Mouse (Mus musculus) midbrain, embryonic 15.5 days (tissue): ENCODE measurements around the gene 1110051M20Rik. TPM values are rescaled to one million over a fixed set of nuclear protein-coding genes. Genes with fewer than 3 reads are reported as not detected.
"Not testable (repeated sequence)": the region's sequence is repeated elsewhere in the genome, so short reads cannot be mapped to it uniquely, and the experiment has no call there.

Experiments
- ATAC-seq: fragments of 200-750 bp; cut with Nextera tagmentation; replicated peaks from 2 replicates; pipeline ENCODE4 v1.8.0; 2017; ENCODE audit warnings: moderate TSS enrichment
- H3K27ac ChIP-seq: fragments of 300-500 bp; sonication (generic); 2 replicates; pipeline ENCODE4 v1.5.1; 2015; ENCODE audit warnings: mild to moderate bottlenecking, inconsistent platforms
- H3K27me3 ChIP-seq: fragments of 300-500 bp; sonication (generic); replicated peaks from 2 replicates; pipeline ENCODE4 v1.6.1; 2015; ENCODE audit warnings: inconsistent platforms
- H3K36me3 ChIP-seq: fragments of 300-500 bp; sonication (generic); replicated peaks from 2 replicates; pipeline ENCODE4 v1.6.1; 2015; ENCODE audit warnings: inconsistent platforms
- H3K4me1 ChIP-seq: fragments of 300-500 bp; sonication (generic); 2 replicates; pipeline ENCODE4 v1.6.1; 2015; ENCODE audit warnings: inconsistent platforms
- H3K4me2 ChIP-seq: fragments of 300-500 bp; sonication (generic); 2 replicates; pipeline ENCODE4 v1.6.1; 2015; ENCODE audit warnings: inconsistent platforms, mild to moderate bottlenecking, moderate library complexity
- H3K4me3 ChIP-seq: fragments of 300-500 bp; sonication (generic); 2 replicates; pipeline ENCODE4 v1.5.1; 2015; ENCODE audit warnings: mild to moderate bottlenecking, inconsistent platforms
- H3K9ac ChIP-seq: fragments of 300-500 bp; sonication (generic); 2 replicates; pipeline ENCODE4 v1.6.1; 2015; ENCODE audit warnings: mild to moderate bottlenecking, inconsistent platforms
- H3K9me3 ChIP-seq: fragments of 300-500 bp; sonication (generic); 2 replicates; pipeline ENCODE4 v1.6.1; 2016; ENCODE audit warnings: inconsistent platforms
- WGBS: fragments of 180-500 bp; shearing (Covaris S2); methylation state at CpG from one replicate; pipeline ENCODE4 v1.1.7; 2015; ENCODE audit warnings: mixed read lengths; 5-methylcytosine and 5-hydroxymethylcytosine counted together
- microRNA-seq: library from miRNA; unstranded; fragments of <30 nt; microRNA quantifications from one replicate; pipeline ENCODE4, GENCODE M21; 2016
- polyA plus RNA-seq: library from polyadenylated mRNA; unstranded; fragments of >200 nt; fragmentation: Nextera tagmentation; extraction: Ambion mirVana; gene quantifications from 2 replicates; pipeline ENCODE4 v1.2.1, GENCODE M21; 2015

1110051M20Rik gene
- polyA plus RNA-seq, 1 experiment from 2014 or later, result 179 TPM

- no peak overlapping the region for H3K4me3 ChIP-seq
- H3K27ac ChIP-seq, result no peak overlapping the region
- H3K36me3 ChIP-seq, result no peaks in the 10 kb centered on the region
- no peak overlapping the region for H3K9ac ChIP-seq
- no peak for ATAC-seq
- 75% methylated on average over 5 of the region's 5 CpGs for WGBS
- H3K4me2 ChIP-seq, result no peak overlapping the region
- H3K27me3 ChIP-seq, result no peaks in the 10 kb centered on the region
- no peaks in the 10 kb centered on the region for H3K9me3 ChIP-seq
- H3K4me1 ChIP-seq, result peaks cover 4% of the 10 kb centered on the region
Measured at GRCm38 (mm10) chr2:91242547-91242946, 202.0 kb downstream of the 1110051M20Rik start.

GRCm38 (mm10) chr2:91237511-91238080 lies 206.9 kb downstream of the 1110051M20Rik start:
- peak overlapping the region; percentile 73 for H3K4me3 ChIP-seq
- 18% methylated on average over 4 of the region's 4 CpGs for WGBS
- H3K9me3 ChIP-seq, H3K36me3 ChIP-seq, H3K4me1 ChIP-seq, H3K27me3 ChIP-seq: not testable (repeated sequence)
- peak overlapping the region; percentile 73 for H3K9ac ChIP-seq
- peak overlapping the region; percentile 88 for H3K4me2 ChIP-seq
- H3K27ac ChIP-seq, result peak overlapping the region; percentile 92
- ATAC-seq, result peak; percentile 69

- H3K4me3 ChIP-seq, result peak within 1 kb of the TSS; percentile 73
- under 1% methylated on average over 47 of the region's 48 CpGs for WGBS
Measured at GRCm38 (mm10) chr2:91236601-91237510, 207.6 kb downstream of the 1110051M20Rik start, which contains the start of gene Ddb2. Gene Ddb2 (minus strand): TSS chr2:91236982.

GRCm38 (mm10) chr2:91229735-91230134 lies 214.8 kb downstream of the 1110051M20Rik start:
- Histone ChIP-seq H3K4me3 (no peak overlapping the region), H3K9me3 (no peaks in the 10 kb centered on the region), H3K9ac (no peak overlapping the region), H3K27ac (no peak overlapping the region), H3K4me2 (no peak overlapping the region), H3K27me3 (no peaks in the 10 kb centered on the region), H3K36me3 (no peaks in the 10 kb centered on the region), H3K4me1 (no peaks in the 10 kb centered on the region)
- 89% methylated on average over 2 of the region's 2 CpGs for WGBS
- ATAC-seq, result no peak

More at GRCm38 (mm10) chr2:91236601-91237510, 207.6 kb downstream of the 1110051M20Rik start, which contains the start of gene Ddb2:
- H3K9ac ChIP-seq, result peak within 1 kb of the TSS; percentile 73
- peaks cover 10% of the 10 kb centered on the region for H3K4me1 ChIP-seq
- no peaks in the 10 kb centered on the region for H3K9me3 ChIP-seq
- H3K36me3 ChIP-seq, result no peaks in the 10 kb centered on the region
- peak; percentile 99 for ATAC-seq
- H3K27me3 ChIP-seq, result no peaks in the 10 kb centered on the region
- peak within 1 kb of the TSS; percentile 92 for H3K27ac ChIP-seq
- H3K4me2 ChIP-seq, result peak within 1 kb of the TSS; percentile 88

Small RNA genes lying within 50 kb of the gene (microRNA-seq; reads per million reads assigned to microRNA genes)
- not detected for gene Gm22071

Other genes with a start within 250 kb of the 1110051M20Rik start
- gene Nr1h3, start 241.9 kb downstream of the 1110051M20Rik start, polyA plus RNA-seq, result 2.7 and 3.0 TPM in 2 replicates
- gene Acp2, start 241.8 kb downstream of the 1110051M20Rik start, polyA plus RNA-seq, result 37.2 and 43.6 TPM in 2 replicates
- gene Ddb2, start 207.7 kb downstream of the 1110051M20Rik start, polyA plus RNA-seq, result 18.1 and 18.8 TPM in 2 replicates
- gene Pacsin3, start 188.8 kb downstream of the 1110051M20Rik start, polyA plus RNA-seq, result 12.2 and 15.4 TPM in 2 replicates
- 76.0 and 76.1 TPM in 2 replicates for gene Arfgap2, start 179.7 kb downstream of the 1110051M20Rik start, polyA plus RNA-seq
- gene Lrp4, start 12.8 kb upstream of the 1110051M20Rik start, polyA plus RNA-seq, result 4.2 and 4.9 TPM in 2 replicates
- gene Ckap5, start 82.1 kb upstream of the 1110051M20Rik start, polyA plus RNA-seq, result 109 and 115 TPM in 2 replicates
- 0.21 and 0.33 TPM in 2 replicates for gene F2, start 191.7 kb upstream of the 1110051M20Rik start, polyA plus RNA-seq
- gene Zfp408, start 205.1 kb upstream of the 1110051M20Rik start, polyA plus RNA-seq, result 15.3 and 18.3 TPM in 2 replicates
- 97.9 and 99.9 TPM in 2 replicates for gene Arhgap1, start 205.2 kb upstream of the 1110051M20Rik start, polyA plus RNA-seq